Mouse (Mus musculus): Measurements from ENCODE around the gene Invs.

DNA sequence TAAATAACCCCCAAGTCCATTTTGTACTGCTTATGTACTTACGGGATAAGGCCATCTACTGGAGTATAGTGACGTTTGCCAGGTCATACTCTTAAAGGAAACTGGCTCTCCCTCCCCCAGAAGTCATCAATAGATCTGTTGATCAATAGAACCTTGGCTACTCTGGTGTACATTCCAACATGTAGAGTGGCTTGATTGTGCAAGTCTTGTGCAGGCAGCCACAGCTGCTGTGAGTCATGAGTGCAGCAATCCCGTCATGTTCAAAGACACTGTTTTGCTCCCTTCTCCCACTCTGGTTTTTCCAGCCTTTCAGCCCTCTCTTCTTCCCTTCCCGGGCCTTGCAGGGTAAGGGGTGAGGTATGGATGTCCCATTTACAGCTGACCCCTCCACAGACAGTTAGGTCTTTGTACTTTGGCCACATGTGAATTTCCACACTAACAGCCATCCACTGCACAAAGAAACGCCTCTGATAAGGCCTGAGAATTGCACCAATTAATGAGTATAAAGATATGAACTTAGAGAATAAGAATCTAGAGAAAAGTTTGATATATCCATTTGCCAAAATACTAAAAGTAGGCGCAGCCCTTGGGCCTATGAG, 53.0 kb downstream of the Invs start:
- TF ChIP-seq CTCF (IDR thresholded peaks at IDR 0.05 in 2 of 3, conservative IDR thresholded peaks at IDR 0.05 in 1 of 3; ENCODE audit: control insufficient read depth in 1 of 3, insufficient read depth in 1 of 3, low read depth in 2 of 3, low read length in 3 of 3, poor library complexity in 1 of 3, severe bottlenecking in 1 of 3) (no peak), POLR2A (IDR thresholded peaks at IDR 0.05; ENCODE audit: control insufficient read depth in 1 of 2, insufficient read depth in 1 of 2, low read depth in 1 of 2, low read length in 2 of 2, poor library complexity in 1 of 2) (no peak), E2F4 (IDR thresholded peaks at IDR 0.05; ENCODE audit: borderline replicate concordance, low read depth, low read length) (no peak), HCFC1 (IDR thresholded peaks at IDR 0.05; ENCODE audit: low read depth, low read length) (no peak), EP300 (IDR thresholded peaks at IDR 0.05; ENCODE audit: low read depth in 1 of 2, low read length in 2 of 2) (no peak), TCF12 (IDR thresholded peaks at IDR 0.05; ENCODE audit: low read depth, low read length) (no peak), MYB (IDR thresholded peaks at IDR 0.05; ENCODE audit: low read depth, low read length) (no peak), MXI1 (IDR thresholded peaks at IDR 0.05; ENCODE audit: low read depth, low read length) (no peak), CHD2 (IDR thresholded peaks at IDR 0.05; ENCODE audit: low read length) (no peak), USF2 (IDR thresholded peaks at IDR 0.05; ENCODE audit: borderline replicate concordance in 1 of 2, insufficient read depth in 1 of 2, low read depth in 1 of 2, low read length in 2 of 2) (no peak)
